Mouse (Mus musculus) cerebellum, postnatal 4 days (tissue): ENCODE data around the gene Mrs2.
"Not testable (repeated sequence)": the region's sequence is repeated elsewhere in the genome, so short reads cannot be mapped to it uniquely, and the experiment has no call there.

Experiments
- DNase-seq, 2 experiments: peaks; one replicate each; pipeline ENCODE4 v3.0.0; 2022; ENCODE audit warnings: low spot score in 2 of 2, mixed read lengths in 1 of 2

Gene Mrs2

GRCm38 (mm10) chr13:24977820-24978342 lies 42.3 kb downstream of the Mrs2 start:
- no peak for DNase-seq

- DNase-seq, result no peak
Measured at GRCm38 (mm10) chr13:24976384-24976783, 43.8 kb downstream of the Mrs2 start.

GRCm38 (mm10) chr13:24971776-24972175 lies 48.4 kb downstream of the Mrs2 start:
- not testable (repeated sequence) for DNase-seq

- no peak for DNase-seq
Measured at GRCm38 (mm10) chr13:24965846-24966201, 54.4 kb downstream of the Mrs2 start.

GRCm38 (mm10) chr13:24965130-24965845 lies 54.9 kb downstream of the Mrs2 start:
- no peak for DNase-seq

- no peak for DNase-seq
Measured at GRCm38 (mm10) chr13:24962119-24962518, 58.1 kb downstream of the Mrs2 start.

GRCm38 (mm10) chr13:24960084-24960483 lies 60.1 kb downstream of the Mrs2 start:
- DNase-seq, result no peak

- DNase-seq, result no peak
Measured at GRCm38 (mm10) chr13:24958671-24959070, 61.5 kb downstream of the Mrs2 start.

GRCm38 (mm10) chr13:24955500-24955899 lies 64.7 kb downstream of the Mrs2 start:
- DNase-seq, result no peak

- no peak for DNase-seq
Measured at GRCm38 (mm10) chr13:24955091-24955490, 65.1 kb downstream of the Mrs2 start.

GRCm38 (mm10) chr13:24952659-24953058 lies 67.5 kb downstream of the Mrs2 start:
- DNase-seq, result no peak

GRCm38 (mm10) chr13:24948870-24949269 lies 71.3 kb downstream of the Mrs2 start:
- DNase-seq, result no peak

- no peak for DNase-seq
Measured at GRCm38 (mm10) chr13:24947158-24947557, 73.0 kb downstream of the Mrs2 start.

GRCm38 (mm10) chr13:24945567-24945966 lies 74.6 kb downstream of the Mrs2 start:
- peak in 1 of 2 experiments; percentile 19 for DNase-seq

- DNase-seq, result no peak
Measured at GRCm38 (mm10) chr13:24943303-24943702, 76.9 kb downstream of the Mrs2 start.

GRCm38 (mm10) chr13:24942512-24943282 lies 77.5 kb downstream of the Mrs2 start, which contains the start of gene Gpld1:
TSS of gene Gpld1 (plus strand) at chr13:24943152.
- DNase-seq, result no peak

- no peak for DNase-seq
Measured at GRCm38 (mm10) chr13:24939472-24939871, 80.7 kb downstream of the Mrs2 start.

- DNase-seq, result peak; percentile 51 to 76
Measured at GRCm38 (mm10) chr13:24938683-24939082, 81.5 kb downstream of the Mrs2 start.

GRCm38 (mm10) chr13:24937839-24938166 lies 82.4 kb downstream of the Mrs2 start:
- DNase-seq, result no peak
